Mouse (Mus musculus) hindbrain, embryonic 13.5 days (tissue): ENCODE measurements around the gene Taar2. TPM values are rescaled to one million over a fixed set of nuclear protein-coding genes. Genes with fewer than 3 reads are reported as not detected.

Experiments used
- polyA plus RNA-seq: library from polyadenylated mRNA; unstranded; fragments of >200 nt; fragmentation: Nextera tagmentation; extraction: Ambion mirVana; gene quantifications from 2 replicates; pipeline ENCODE4 v1.2.1, GENCODE M21; 2015

Taar2 gene
- polyA plus RNA-seq, 1 experiment from 2014 or later: not detected

Other genes starting within 250 kb of the Taar2 start
- gene Rps12, start 151.3 kb upstream of the Taar2 start, polyA plus RNA-seq: 110 and 124 TPM in 2 replicates
- 22.0 and 22.2 TPM in 2 replicates for gene Slc18b1, start 141.6 kb upstream of the Taar2 start, polyA plus RNA-seq
- gene Vnn3, start 87.1 kb upstream of the Taar2 start, polyA plus RNA-seq: not detected in 2 replicates
- 0.09 and 0.21 TPM in 2 replicates for gene Vnn1, start 43.9 kb upstream of the Taar2 start, polyA plus RNA-seq
- not detected in 2 replicates for gene Taar1, start 18.2 kb upstream of the Taar2 start, polyA plus RNA-seq
- gene Taar3, start 11.0 kb downstream of the Taar2 start, polyA plus RNA-seq: not detected in 2 replicates
- not detected in 2 replicates for gene Taar4, start 21.9 kb downstream of the Taar2 start, polyA plus RNA-seq
- not detected in 2 replicates for gene Taar5, start 32.1 kb downstream of the Taar2 start, polyA plus RNA-seq
- not detected in 2 replicates for gene Taar6, start 47.1 kb downstream of the Taar2 start, polyA plus RNA-seq
- gene Taar7a, start 54.9 kb downstream of the Taar2 start, polyA plus RNA-seq: not detected in 2 replicates
- gene Taar7b, start 61.4 kb downstream of the Taar2 start, polyA plus RNA-seq: not detected in 2 replicates
- gene Taar7d, start 88.7 kb downstream of the Taar2 start, polyA plus RNA-seq: not detected in 2 replicates
- gene Taar7e, start 99.0 kb downstream of the Taar2 start, polyA plus RNA-seq: not detected in 2 replicates
- gene Taar7f, start 110.9 kb downstream of the Taar2 start, polyA plus RNA-seq: not detected in 2 replicates
- gene Taar8a, start 137.9 kb downstream of the Taar2 start, polyA plus RNA-seq: not detected in 2 replicates
- gene Taar8b, start 153.7 kb downstream of the Taar2 start, polyA plus RNA-seq: not detected in 2 replicates
- gene Taar8c, start 163.3 kb downstream of the Taar2 start, polyA plus RNA-seq: not detected in 2 replicates
- gene Taar9, start 171.0 kb downstream of the Taar2 start, polyA plus RNA-seq: not detected in 2 replicates
- gene Stx7, start 210.7 kb downstream of the Taar2 start, polyA plus RNA-seq: 273 and 279 TPM in 2 replicates